Mouse (Mus musculus) hindbrain, embryonic 16.5 days (tissue): Measurements from ENCODE around the gene Ctsd. TPM values are rescaled to one million over a fixed set of nuclear protein-coding genes. Genes with fewer than 3 reads are reported as not detected.

Experiments used
- ATAC-seq: fragments of 200-750 bp; cut with Nextera tagmentation; 2 replicates; pipeline ENCODE4 v1.8.0; 2017; ENCODE audit warnings: moderate TSS enrichment, moderate library complexity
- H3K27ac ChIP-seq: fragments of 300-500 bp; sonication (generic); 2 replicates; pipeline ENCODE4 v1.5.1; 2014; ENCODE audit warnings: low read depth, mild to moderate bottlenecking, control low read depth, low read length, moderate library complexity
- H3K27me3 ChIP-seq: fragments of 300-500 bp; sonication (generic); replicated peaks from 2 replicates; pipeline ENCODE4 v1.6.1; 2014; ENCODE audit warnings: low read length; ENCODE audit not compliant: control insufficient read depth, insufficient read depth
- H3K36me3 ChIP-seq: fragments of 300-500 bp; sonication (generic); 2 replicates; pipeline ENCODE4 v1.6.1; 2014; ENCODE audit warnings: mild to moderate bottlenecking, low read length, moderate library complexity, mixed read lengths; ENCODE audit not compliant: control insufficient read depth, insufficient read depth
- H3K4me1 ChIP-seq: fragments of 300-500 bp; sonication (generic); 2 replicates; pipeline ENCODE4 v1.6.1; 2014; ENCODE audit warnings: low read depth, low read length; ENCODE audit not compliant: control insufficient read depth, insufficient read depth
- H3K4me2 ChIP-seq: fragments of 300-500 bp; sonication (generic); 2 replicates; pipeline ENCODE4 v1.6.1; 2014; ENCODE audit warnings: mild to moderate bottlenecking, low read length, control low read depth, moderate library complexity
- H3K4me3 ChIP-seq: fragments of 300-500 bp; sonication (generic); 2 replicates; pipeline ENCODE4 v1.5.1; 2014; ENCODE audit warnings: mild to moderate bottlenecking, low read length, control low read depth, moderate library complexity
- H3K9ac ChIP-seq: fragments of 300-500 bp; sonication (generic); 2 replicates; pipeline ENCODE4 v1.6.1; 2014; ENCODE audit warnings: low read depth, mild to moderate bottlenecking, control low read depth, low read length, moderate library complexity
- H3K9me3 ChIP-seq: fragments of 300-500 bp; sonication (generic); 2 replicates; pipeline ENCODE4 v1.6.1; 2014; ENCODE audit warnings: mild to moderate bottlenecking, low read length, moderate library complexity; ENCODE audit not compliant: control insufficient read depth
- WGBS: fragments of 180-500 bp; shearing (Covaris S2); extraction: QIAGEN DNeasy Blood & Tissue Kit; methylation state at CpG from one replicate; pipeline ENCODE4 v1.1.7; 2014; 5-methylcytosine and 5-hydroxymethylcytosine counted together
- polyA plus RNA-seq: library from polyadenylated mRNA; unstranded; fragments of >200 nt; fragmentation: Nextera tagmentation; extraction: Ambion mirVana; gene quantifications from 2 replicates; pipeline ENCODE4 v1.2.1, GENCODE M21; 2015

The Ctsd gene
- polyA plus RNA-seq, 1 experiment from 2014 or later: 378 TPM

- H3K4me2 ChIP-seq: no peak overlapping the region
These were observed 34.0 kb upstream of the Ctsd start for GRCm38 (mm10) chr7:142421826-142422225.

GRCm38 (mm10) chr7:142419887-142420286 lies 32.0 kb upstream of the Ctsd start:
- WGBS: 82% methylated on average over 5 of the region's 5 CpGs

More at GRCm38 (mm10) chr7:142421826-142422225, 34.0 kb upstream of the Ctsd start:
- Histone ChIP-seq H3K36me3 (no peaks in the 10 kb centered on the region), H3K4me3 (no peak overlapping the region), H3K27ac (no peak overlapping the region), H3K27me3 (no peaks in the 10 kb centered on the region), H3K4me1 (no peaks in the 10 kb centered on the region), H3K9ac (no peak overlapping the region), H3K9me3 (peaks cover 2% of the 10 kb centered on the region; the same call in 1 of the 2 replicates)
- ATAC-seq: no peak
- 80% methylated on average over 2 of the region's 2 CpGs for WGBS

GRCm38 (mm10) chr7:142418679-142419078 lies 30.8 kb upstream of the Ctsd start:
- ATAC-seq: no peak
- Histone ChIP-seq H3K9ac (no peak overlapping the region), H3K4me2 (no peak overlapping the region), H3K4me1 (no peaks in the 10 kb centered on the region), H3K27me3 (no peaks in the 10 kb centered on the region), H3K36me3 (no peaks in the 10 kb centered on the region), H3K4me3 (no peak overlapping the region), H3K27ac (no peak overlapping the region), H3K9me3 (peaks cover 2% of the 10 kb centered on the region; the same call in 1 of the 2 replicates)
- 93% methylated on average over 8 of the region's 8 CpGs for WGBS

More at GRCm38 (mm10) chr7:142419887-142420286, 32.0 kb upstream of the Ctsd start:
- Histone ChIP-seq H3K36me3 (no peaks in the 10 kb centered on the region), H3K9me3 (peaks cover 2% of the 10 kb centered on the region; the same call in 1 of the 2 replicates), H3K4me2 (no peak overlapping the region), H3K9ac (no peak overlapping the region), H3K27me3 (no peaks in the 10 kb centered on the region), H3K4me3 (no peak overlapping the region), H3K27ac (no peak overlapping the region), H3K4me1 (no peaks in the 10 kb centered on the region)
- ATAC-seq: no peak

- no peak for ATAC-seq
These were observed 30.2 kb upstream of the Ctsd start for GRCm38 (mm10) chr7:142418027-142418426.

GRCm38 (mm10) chr7:142416225-142416624 lies 28.4 kb upstream of the Ctsd start:
- Histone ChIP-seq H3K27me3 (no peaks in the 10 kb centered on the region), H3K9ac (no peak overlapping the region), H3K27ac (no peak overlapping the region), H3K4me2 (no peak overlapping the region), H3K36me3 (no peaks in the 10 kb centered on the region), H3K4me3 (no peak overlapping the region), H3K9me3 (peaks cover 2% of the 10 kb centered on the region; the same call in 1 of the 2 replicates), H3K4me1 (no peaks in the 10 kb centered on the region)
- WGBS: 79% methylated on average over 3 of the region's 3 CpGs
- no peak for ATAC-seq

More at GRCm38 (mm10) chr7:142418027-142418426, 30.2 kb upstream of the Ctsd start:
- Histone ChIP-seq H3K9ac (no peak overlapping the region), H3K36me3 (no peaks in the 10 kb centered on the region), H3K27me3 (no peaks in the 10 kb centered on the region), H3K4me2 (no peak overlapping the region), H3K27ac (no peak overlapping the region), H3K4me3 (no peak overlapping the region), H3K4me1 (no peaks in the 10 kb centered on the region), H3K9me3 (peaks cover 2% of the 10 kb centered on the region; the same call in 1 of the 2 replicates)
- 89% methylated on average over 2 of the region's 2 CpGs for WGBS

GRCm38 (mm10) chr7:142415314-142415713 lies 27.5 kb upstream of the Ctsd start:
- no peak overlapping the region for H3K27ac ChIP-seq
- peaks cover 2% of the 10 kb centered on the region; the same call in 1 of the 2 replicates for H3K9me3 ChIP-seq
- no peaks in the 10 kb centered on the region for H3K4me1 ChIP-seq
- ATAC-seq: no peak
- H3K36me3 ChIP-seq: no peaks in the 10 kb centered on the region
- no peak overlapping the region for H3K4me3 ChIP-seq
- no peaks in the 10 kb centered on the region for H3K27me3 ChIP-seq
- H3K9ac ChIP-seq: no peak overlapping the region
- H3K4me2 ChIP-seq: no peak overlapping the region
- 65% methylated on average over 4 of the region's 4 CpGs for WGBS

GRCm38 (mm10) chr7:142413285-142413684 lies 25.4 kb upstream of the Ctsd start:
- 96% methylated on average over 6 of the region's 6 CpGs for whole genome bisulfite sequencing
- Histone ChIP-seq H3K9me3 (peaks cover 2% of the 10 kb centered on the region; the same call in 1 of the 2 replicates), H3K4me3 (no peak overlapping the region), H3K27ac (no peak overlapping the region), H3K4me1 (no peaks in the 10 kb centered on the region), H3K9ac (no peak overlapping the region), H3K36me3 (no peaks in the 10 kb centered on the region), H3K4me2 (no peak overlapping the region), H3K27me3 (no peaks in the 10 kb centered on the region)
- ATAC-seq: no peak

- 79% methylated on average over 3 of the region's 3 CpGs for WGBS
- ATAC-seq: no peak
- no peak overlapping the region for H3K27ac ChIP-seq
- H3K9ac ChIP-seq: no peak overlapping the region
- no peak overlapping the region for H3K4me3 ChIP-seq
- H3K4me2 ChIP-seq: no peak overlapping the region
- H3K9me3 ChIP-seq: no peaks in the 10 kb centered on the region
- no peaks in the 10 kb centered on the region for H3K27me3 ChIP-seq
- no peaks in the 10 kb centered on the region for H3K36me3 ChIP-seq
- no peaks in the 10 kb centered on the region for H3K4me1 ChIP-seq
These were observed 21.8 kb upstream of the Ctsd start for GRCm38 (mm10) chr7:142409603-142410002.

- no peak overlapping the region for H3K4me3 ChIP-seq
- 95% methylated on average over 8 of the region's 8 CpGs for WGBS
- H3K9ac ChIP-seq: no peak overlapping the region
- no peaks in the 10 kb centered on the region for H3K36me3 ChIP-seq
- H3K4me1 ChIP-seq: no peaks in the 10 kb centered on the region
- no peaks in the 10 kb centered on the region for H3K27me3 ChIP-seq
- no peaks in the 10 kb centered on the region for H3K9me3 ChIP-seq
- H3K4me2 ChIP-seq: no peak overlapping the region
- ATAC-seq: no peak
- no peak overlapping the region for H3K27ac ChIP-seq
These were observed 20.8 kb upstream of the Ctsd start for GRCm38 (mm10) chr7:142408686-142409085.

GRCm38 (mm10) chr7:142407935-142408334 lies 20.1 kb upstream of the Ctsd start:
- no peaks in the 10 kb centered on the region for H3K27me3 ChIP-seq
- no peak overlapping the region for H3K4me2 ChIP-seq
- 73% methylated on average over 4 of the region's 4 CpGs for WGBS
- no peak overlapping the region for H3K9ac ChIP-seq
- no peaks in the 10 kb centered on the region for H3K4me1 ChIP-seq
- no peak overlapping the region for H3K27ac ChIP-seq
- no peak overlapping the region for H3K4me3 ChIP-seq
- H3K36me3 ChIP-seq: no peaks in the 10 kb centered on the region
- no peak for ATAC-seq
- no peaks in the 10 kb centered on the region for H3K9me3 ChIP-seq
